Mouse (Mus musculus) C2C12 (cell line): ENCODE results near the gene Prdm13.

Experiments used
- CTCF ChIP-seq: IDR thresholded peaks from one replicate; pipeline ENCODE4 v1.5.1; 2011; ENCODE audit not compliant: control insufficient read depth, insufficient read depth, insufficient read length
- USF1 ChIP-seq: IDR thresholded peaks from one replicate; pipeline ENCODE4 v1.6.1; 2011; ENCODE audit warnings: low read depth, mild to moderate bottlenecking, control low read depth, moderate library complexity

DNA sequence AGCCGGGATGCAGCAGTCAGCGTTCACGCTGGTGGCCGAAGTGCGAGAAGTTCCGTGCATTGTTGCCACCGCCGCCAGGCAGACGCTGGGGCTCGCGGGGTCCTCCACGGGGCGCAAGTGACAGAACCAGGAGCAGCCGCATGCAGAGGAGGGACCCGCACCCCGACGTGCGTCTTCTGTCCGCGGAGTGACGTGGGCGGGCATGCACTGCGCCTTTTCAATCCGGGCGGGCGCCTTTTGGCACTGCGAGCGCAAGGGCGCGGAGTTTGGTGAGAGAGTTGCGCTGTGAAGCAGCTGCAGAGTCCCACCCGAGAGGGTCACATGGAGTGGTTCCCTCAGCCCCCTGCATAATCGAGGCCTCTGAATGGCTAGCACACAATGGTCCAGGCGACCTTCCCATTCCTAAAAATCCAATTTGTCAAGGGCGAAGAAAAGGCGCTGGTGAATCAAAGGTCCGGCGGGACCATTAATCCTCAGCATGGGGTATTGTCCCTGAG lies at the start of gene Prdm13:
- TF ChIP-seq USF1 (no peak), CTCF (no peak)
